Mouse (Mus musculus): ENCODE data around the gene Hist1h3c.

GRCm38 (mm10) chr13:23743963-23744362, 1.4 kb downstream of the Hist1h3c start:
- TF ChIP-seq EP300 (IDR thresholded peaks at IDR 0.05; ENCODE audit: insufficient read depth, low read depth, low read length) (no peak), CTCF (IDR thresholded peaks at IDR 0.05) (no peak)
